Mouse (Mus musculus) bone marrow, adult 2 months (tissue): Measurements from ENCODE around the gene 2610002M06Rik.

ENCODE experiments used
- CTCF ChIP-seq: fragments of 200-500 bp; IDR thresholded peaks from 2 replicates; pipeline ENCODE4 v1.5.1; 2011; ENCODE audit warnings: low read length, control low read depth; ENCODE audit not compliant: control insufficient read depth, insufficient read depth
- POLR2A ChIP-seq: fragments of 200-500 bp; IDR thresholded peaks from 2 replicates; pipeline ENCODE4 v1.6.1; 2011; ENCODE audit warnings: low read depth, mild to moderate bottlenecking, control low read depth, low read length, borderline replicate concordance; ENCODE audit not compliant: control insufficient read depth

GRCm38 (mm10) chrX:107795785-107796184 lies 20.3 kb downstream of the 2610002M06Rik start:
- no peak for TF ChIP-seq POLR2A
- TF ChIP-seq CTCF: no peak
